Mouse (Mus musculus) liver, embryonic 15.5 days (tissue): Measurements from ENCODE around the gene 3110082I17Rik. TPM values are rescaled to one million over a fixed set of nuclear protein-coding genes. Genes with fewer than 3 reads are reported as not detected.
A peak's percentile ranks its signal among the peaks of the same experiment; 100 is the strongest.

Experiments
- ATAC-seq: fragments of 200-750 bp; cut with Nextera tagmentation; 2 replicates; pipeline ENCODE4 v1.8.0; 2017; ENCODE audit warnings: moderate number of reproducible peaks, mild to moderate bottlenecking, moderate library complexity; ENCODE audit not compliant: insufficient read depth
- H3K27ac ChIP-seq: fragments of 300-500 bp; sonication (generic); replicated peaks from 2 replicates; pipeline ENCODE4 v1.5.1; 2015; ENCODE audit warnings: mild to moderate bottlenecking, inconsistent platforms
- H3K27me3 ChIP-seq: fragments of 300-500 bp; sonication (generic); 2 replicates; pipeline ENCODE4 v1.6.1; 2015; ENCODE audit warnings: mild to moderate bottlenecking, inconsistent platforms
- H3K36me3 ChIP-seq: fragments of 300-500 bp; sonication (generic); replicated peaks from 2 replicates; pipeline ENCODE4 v1.6.1; 2015; ENCODE audit warnings: moderate library complexity, mild to moderate bottlenecking, inconsistent platforms
- H3K4me1 ChIP-seq: fragments of 300-500 bp; sonication (generic); replicated peaks from 2 replicates; pipeline ENCODE4 v1.6.1; 2015; ENCODE audit warnings: inconsistent platforms
- H3K4me2 ChIP-seq: fragments of 300-500 bp; sonication (generic); 2 replicates; pipeline ENCODE4 v1.6.1; 2015; ENCODE audit warnings: moderate library complexity, mild to moderate bottlenecking, inconsistent platforms
- H3K4me3 ChIP-seq: fragments of 300-500 bp; sonication (generic); replicated peaks from 2 replicates; pipeline ENCODE4 v1.5.1; 2015; ENCODE audit warnings: mild to moderate bottlenecking, inconsistent platforms
- H3K9ac ChIP-seq: fragments of 300-500 bp; sonication (generic); 2 replicates; pipeline ENCODE4 v1.6.1; 2015; ENCODE audit warnings: moderate library complexity, mild to moderate bottlenecking, inconsistent platforms
- H3K9me3 ChIP-seq: fragments of 300-500 bp; sonication (generic); replicated peaks from 2 replicates; pipeline ENCODE4 v1.6.1; 2016; ENCODE audit warnings: inconsistent platforms
- WGBS: fragments of 180-500 bp; shearing (Covaris S2); methylation state at CpG from one replicate; pipeline ENCODE4 v1.1.7; 2015; ENCODE audit warnings: mixed read lengths; ENCODE audit not compliant: insufficient replicate concordance; 5-methylcytosine and 5-hydroxymethylcytosine counted together
- polyA plus RNA-seq: library from polyadenylated mRNA; unstranded; fragments of >200 nt; fragmentation: Nextera tagmentation; extraction: Ambion mirVana; gene quantifications from 2 replicates; pipeline ENCODE4 v1.2.1, GENCODE M21; 2015

Gene 3110082I17Rik
- polyA plus RNA-seq, 1 experiment from 2014 or later: 12.0 TPM

DNA sequence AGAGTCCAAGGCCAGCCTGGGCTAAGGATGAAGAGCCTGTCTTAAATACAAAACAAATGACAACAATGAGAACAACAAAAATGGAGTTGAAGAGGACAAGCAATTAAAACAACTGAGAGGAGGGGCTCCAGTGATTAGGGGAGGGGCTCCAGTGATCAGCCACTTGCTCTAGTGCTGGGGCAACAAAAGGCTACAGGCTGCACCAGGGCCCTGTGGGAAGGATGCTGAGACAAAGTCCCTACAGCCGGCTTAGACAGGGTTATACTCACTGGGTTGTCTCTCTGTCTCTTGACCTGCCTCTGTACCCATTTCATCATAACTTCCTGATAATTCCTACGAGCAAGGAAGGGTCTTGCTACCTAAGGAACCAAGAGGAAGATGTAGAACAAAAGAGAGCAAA, 42.2 kb downstream of the 3110082I17Rik start:
- H3K27me3 ChIP-seq: no peaks in the 10 kb centered on the region
- no peak for ATAC-seq

DNA sequence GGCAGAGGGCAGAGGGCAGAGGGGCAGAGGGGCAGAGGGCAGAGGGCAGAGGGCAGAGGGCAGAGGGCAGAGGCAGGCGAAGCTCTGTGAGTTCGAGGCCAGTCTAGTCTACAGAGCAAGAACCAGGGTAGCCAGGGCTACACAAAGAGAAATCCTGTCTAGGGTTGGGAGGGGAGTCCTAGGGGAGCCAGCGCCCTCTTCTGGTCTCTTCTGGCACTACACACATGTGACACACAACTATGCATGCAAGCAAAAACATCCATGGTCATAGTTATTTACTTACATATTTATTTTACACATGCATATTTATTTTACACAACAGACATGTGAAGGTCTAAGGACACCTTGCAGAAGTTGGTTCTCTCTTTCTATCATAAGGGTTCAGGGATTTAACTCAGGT, 42.8 kb downstream of the 3110082I17Rik start:
- no peak overlapping the region for H3K9ac ChIP-seq
- H3K27ac ChIP-seq: no peak overlapping the region
- no peak overlapping the region for H3K4me2 ChIP-seq
- no peaks in the 10 kb centered on the region for H3K4me1 ChIP-seq
- H3K27me3 ChIP-seq: no peaks in the 10 kb centered on the region
- whole genome bisulfite sequencing: 70% methylated on average over 3 of the region's 3 CpGs
- H3K9me3 ChIP-seq: no peaks in the 10 kb centered on the region
- 0 out of 2 replicates have a peak, but pooled peaks cover 6% of the 10 kb centered on the region for H3K36me3 ChIP-seq
- H3K4me3 ChIP-seq: no peak overlapping the region
- ATAC-seq: no peak

More for the DNA sequence above, 42.2 kb downstream of the 3110082I17Rik start:
- WGBS: 55% methylated on average over 2 of the region's 2 CpGs
- no peaks in the 10 kb centered on the region for H3K4me1 ChIP-seq
- H3K9me3 ChIP-seq: no peaks in the 10 kb centered on the region
- 0 out of 2 replicates have a peak, but pooled peaks cover 6% of the 10 kb centered on the region for H3K36me3 ChIP-seq
- no peak overlapping the region for H3K9ac ChIP-seq
- H3K27ac ChIP-seq: no peak overlapping the region
- no peak overlapping the region for H3K4me2 ChIP-seq
- H3K4me3 ChIP-seq: no peak overlapping the region

DNA sequence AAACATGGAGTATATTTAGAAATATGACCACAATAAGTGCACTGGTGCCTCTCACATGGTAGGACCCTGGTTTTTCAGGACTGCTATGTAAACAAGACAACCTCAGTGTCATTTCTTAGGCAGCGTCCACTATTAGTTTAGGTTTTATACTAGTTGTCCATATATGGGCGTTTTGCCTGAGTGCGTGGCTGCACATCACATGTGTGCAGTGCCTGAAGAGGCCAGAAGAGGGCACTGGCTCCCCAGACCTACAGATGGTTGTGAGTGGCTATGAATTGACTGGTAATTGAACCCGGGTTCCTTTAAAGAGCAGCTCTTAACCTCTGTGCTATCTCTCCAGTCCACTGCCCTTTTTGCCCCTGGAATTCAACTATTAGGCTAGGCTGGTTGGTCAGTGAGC, 43.4 kb downstream of the 3110082I17Rik start:
- no peak overlapping the region for H3K4me3 ChIP-seq
- H3K9me3 ChIP-seq: no peaks in the 10 kb centered on the region
- H3K4me2 ChIP-seq: no peak overlapping the region
- 84% methylated on average over 4 of the region's 4 CpGs for WGBS
- no peak overlapping the region for H3K27ac ChIP-seq
- H3K27me3 ChIP-seq: no peaks in the 10 kb centered on the region
- H3K9ac ChIP-seq: no peak overlapping the region
- no peak for ATAC-seq
- H3K36me3 ChIP-seq: 0 out of 2 replicates have a peak, but pooled peaks cover 6% of the 10 kb centered on the region
- H3K4me1 ChIP-seq: no peaks in the 10 kb centered on the region

- Histone ChIP-seq H3K4me1 (0 out of 2 replicates have a peak, but pooled peaks cover 2% of the 10 kb centered on the region), H3K27me3 (no peaks in the 10 kb centered on the region), H3K27ac (no peak overlapping the region), H3K9me3 (no peaks in the 10 kb centered on the region), H3K4me3 (no peak overlapping the region), H3K36me3 (0 out of 2 replicates have a peak, but pooled peaks cover 6% of the 10 kb centered on the region), H3K9ac (no peak overlapping the region), H3K4me2 (no peak overlapping the region)
- no peak for ATAC-seq
- 78% methylated on average over 5 of the region's 5 CpGs for WGBS
Measured at GRCm38 (mm10) chr5:139415001-139415400, 45.3 kb downstream of the 3110082I17Rik start.

- H3K4me2 ChIP-seq: no peak overlapping the region
- no peaks in the 10 kb centered on the region for H3K27me3 ChIP-seq
- H3K4me3 ChIP-seq: no peak overlapping the region
- no peak overlapping the region for H3K9ac ChIP-seq
- H3K4me1 ChIP-seq: peaks cover 10% of the 10 kb centered on the region; the same call in 1 of the 2 replicates
- H3K9me3 ChIP-seq: no peaks in the 10 kb centered on the region
- 71% methylated on average over 4 of the region's 4 CpGs for WGBS
- 0 out of 2 replicates have a peak, but pooled peaks cover 6% of the 10 kb centered on the region for H3K36me3 ChIP-seq
- no peak overlapping the region for H3K27ac ChIP-seq
- no peak for ATAC-seq
Measured at GRCm38 (mm10) chr5:139413545-139413944, 46.8 kb downstream of the 3110082I17Rik start.

- ATAC-seq: no peak
Measured at GRCm38 (mm10) chr5:139411665-139412314, 48.5 kb downstream of the 3110082I17Rik start.

GRCm38 (mm10) chr5:139411117-139411516, 49.2 kb downstream of the 3110082I17Rik start:
- peaks cover 15% of the 10 kb centered on the region; the same call in 1 of the 2 replicates for H3K4me1 ChIP-seq
- no peak overlapping the region for H3K9ac ChIP-seq
- no peaks in the 10 kb centered on the region for H3K9me3 ChIP-seq
- H3K4me3 ChIP-seq: no peak overlapping the region
- H3K27ac ChIP-seq: no peak overlapping the region
- H3K36me3 ChIP-seq: 0 out of 2 replicates have a peak, but pooled peaks cover 6% of the 10 kb centered on the region
- no peaks in the 10 kb centered on the region for H3K27me3 ChIP-seq
- WGBS: 76% methylated on average over 6 of the region's 6 CpGs
- no peak for ATAC-seq
- no peak overlapping the region for H3K4me2 ChIP-seq

More at GRCm38 (mm10) chr5:139411665-139412314, 48.5 kb downstream of the 3110082I17Rik start:
- Histone ChIP-seq H3K27ac (no peak overlapping the region), H3K36me3 (0 out of 2 replicates have a peak, but pooled peaks cover 6% of the 10 kb centered on the region), H3K4me1 (peaks cover 15% of the 10 kb centered on the region; the same call in 1 of the 2 replicates), H3K4me3 (no peak overlapping the region), H3K9ac (no peak overlapping the region), H3K27me3 (no peaks in the 10 kb centered on the region), H3K9me3 (no peaks in the 10 kb centered on the region), H3K4me2 (no peak overlapping the region)
- 72% methylated on average over 15 of the region's 15 CpGs for WGBS

DNA sequence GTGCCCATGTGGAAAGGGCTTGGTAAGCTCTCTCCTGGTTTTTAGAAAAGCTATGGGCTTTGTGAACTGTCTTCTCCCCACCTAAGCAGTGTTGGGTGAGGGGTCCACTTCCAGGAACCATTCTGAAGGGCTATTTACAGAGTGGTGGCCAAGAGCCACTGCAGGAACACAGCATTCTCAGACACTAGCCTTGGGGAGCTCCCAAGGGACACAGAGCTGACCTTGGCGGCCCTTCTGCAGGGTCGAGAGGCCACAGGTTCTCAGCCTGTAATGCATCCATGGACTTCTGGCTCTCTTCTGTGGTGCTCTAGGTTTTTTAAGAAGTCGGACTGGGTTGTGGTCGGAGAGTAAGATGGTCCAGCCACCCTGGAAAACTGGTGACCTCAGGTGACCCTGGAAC, 50.3 kb downstream of the 3110082I17Rik start:
- no peaks in the 10 kb centered on the region for H3K9me3 ChIP-seq
- H3K4me3 ChIP-seq: no peak overlapping the region
- H3K9ac ChIP-seq: no peak overlapping the region
- H3K4me1 ChIP-seq: peaks cover 24% of the 10 kb centered on the region
- ATAC-seq: no peak
- no peak overlapping the region for H3K27ac ChIP-seq
- no peak overlapping the region for H3K4me2 ChIP-seq
- H3K36me3 ChIP-seq: 0 out of 2 replicates have a peak, but pooled peaks cover 6% of the 10 kb centered on the region
- H3K27me3 ChIP-seq: no peaks in the 10 kb centered on the region
- 74% methylated on average over 4 of the region's 4 CpGs for WGBS

GRCm38 (mm10) chr5:139409412-139409811, 50.9 kb downstream of the 3110082I17Rik start:
- 0 out of 2 replicates have a peak, but pooled peaks cover 4% of the 10 kb centered on the region for H3K36me3 ChIP-seq
- no peak overlapping the region for H3K9ac ChIP-seq
- H3K4me2 ChIP-seq: no peak overlapping the region
- no peak for ATAC-seq
- no peak overlapping the region for H3K27ac ChIP-seq
- WGBS: 62% methylated on average over 12 of the region's 12 CpGs
- no peak overlapping the region for H3K4me3 ChIP-seq
- H3K4me1 ChIP-seq: peaks cover 30% of the 10 kb centered on the region
- no peaks in the 10 kb centered on the region for H3K9me3 ChIP-seq
- H3K27me3 ChIP-seq: no peaks in the 10 kb centered on the region

DNA sequence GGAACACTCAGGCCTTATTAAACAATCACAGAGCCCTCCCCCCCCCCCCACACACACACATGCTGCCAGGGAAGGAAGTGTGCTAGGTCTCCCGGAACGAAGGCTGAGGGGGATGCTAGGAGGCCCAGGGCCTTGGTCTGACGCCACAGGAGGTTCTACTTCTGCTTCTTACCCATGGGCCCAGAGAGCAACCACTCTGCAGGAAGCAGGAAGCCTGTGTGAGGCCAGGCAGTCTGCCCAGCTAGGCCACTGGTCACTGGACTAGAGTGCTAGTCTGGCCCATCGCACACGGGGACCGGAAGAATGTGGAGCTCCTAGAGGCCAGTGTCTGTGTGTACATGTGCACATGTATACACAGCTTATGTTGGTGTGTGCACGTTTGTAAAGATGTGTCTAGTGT, 51.8 kb downstream of the 3110082I17Rik start:
- Histone ChIP-seq H3K4me1 (peaks cover 39% of the 10 kb centered on the region), H3K9ac (no peak overlapping the region), H3K36me3 (no peaks in the 10 kb centered on the region), H3K27me3 (no peaks in the 10 kb centered on the region), H3K9me3 (no peaks in the 10 kb centered on the region), H3K4me2 (peak overlapping the region; percentile 44), H3K27ac (peak overlapping the region; percentile 61; the same call in 1 of the 2 replicates), H3K4me3 (peak overlapping the region; percentile 26)
- no peak for ATAC-seq
- 44% methylated on average over 7 of the region's 7 CpGs for WGBS

DNA sequence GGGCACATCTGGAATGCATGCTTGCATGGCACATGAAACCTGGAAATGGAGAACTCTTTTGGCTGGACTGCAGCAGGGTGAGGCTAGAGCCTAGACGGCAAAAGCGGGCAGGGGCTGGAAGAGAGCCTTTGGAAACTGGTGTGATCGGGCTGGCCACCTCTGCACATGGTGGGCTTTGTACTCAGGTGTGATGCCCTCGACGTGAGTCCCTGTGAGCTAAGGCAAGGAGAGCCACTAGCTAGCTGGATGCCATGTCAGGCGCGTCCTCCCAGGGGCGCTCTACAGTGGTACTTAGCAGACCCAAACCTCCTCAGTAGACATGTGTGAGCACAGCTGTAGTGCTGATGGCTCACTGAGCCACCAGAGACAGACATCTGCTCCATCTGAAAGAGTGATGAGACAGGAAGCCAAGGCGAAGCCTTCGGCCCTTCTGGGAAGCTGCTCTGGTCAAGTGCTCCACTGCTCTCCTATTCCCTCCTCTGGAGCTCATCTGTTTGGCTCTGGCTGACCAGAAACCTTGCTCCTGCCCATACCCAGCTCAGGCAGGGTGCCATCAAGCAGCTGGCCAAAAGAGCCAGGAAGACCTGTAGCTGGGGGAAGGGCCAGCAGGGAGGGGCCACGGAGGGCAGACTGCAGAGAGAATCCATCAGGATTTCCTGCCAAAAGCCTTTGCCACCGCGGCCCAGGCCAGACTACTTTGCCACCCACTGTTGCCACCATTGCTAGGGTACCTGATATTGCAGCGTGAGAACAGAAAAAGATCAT, 53.0 kb downstream of the 3110082I17Rik start:
- Histone ChIP-seq H3K36me3 (no peaks in the 10 kb centered on the region), H3K4me3 (peak overlapping the region; percentile 26), H3K27ac (peak overlapping the region; percentile 61; the same call in 1 of the 2 replicates), H3K27me3 (no peaks in the 10 kb centered on the region), H3K9me3 (no peaks in the 10 kb centered on the region), H3K4me1 (peaks cover 44% of the 10 kb centered on the region), H3K9ac (no peak overlapping the region), H3K4me2 (peak overlapping the region; percentile 44)
- ATAC-seq: no peak
- WGBS: 66% methylated on average over 14 of the region's 14 CpGs
